Mouse (Mus musculus): Measurements from ENCODE around the gene Slc9a3r2. TPM values are rescaled to one million over a fixed set of nuclear protein-coding genes. Genes with fewer than 3 reads are reported as not detected.

The Slc9a3r2 gene
- 30.0 and 37.4 TPM in 2 replicates for polyA plus RNA-seq (2012; rRNA removed)

- no peak for DNase-seq (ENCODE audit: low read depth, low spot score)
- 1% methylated on average over 37 of the region's 41 CpGs for WGBS
Observed at GRCm38 (mm10) chr17:24650070-24650616, at the start of gene Slc9a3r2. Gene Slc9a3r2, minus strand, starts transcription at chr17:24650327.

GRCm38 (mm10) chr17:24699473-24699872 is 49.3 kb upstream of the Slc9a3r2 start:
- DNase-seq (ENCODE audit: low read depth, low spot score) = peak; percentile 82
- WGBS = 32% methylated on average over 2 of the region's 2 CpGs

GRCm38 (mm10) chr17:24698715-24699114 is 48.6 kb upstream of the Slc9a3r2 start:
- DNase-seq (ENCODE audit: low read depth, low spot score) = no peak
- 28% methylated on average over 9 of the region's 9 CpGs for WGBS

GRCm38 (mm10) chr17:24697985-24698384 is 47.9 kb upstream of the Slc9a3r2 start:
- WGBS = 7% methylated on average over 5 of the region's 5 CpGs
- peak; percentile 59 for DNase-seq (ENCODE audit: low read depth, low spot score)

GRCm38 (mm10) chr17:24696011-24696697 is 46.0 kb upstream of the Slc9a3r2 start, which contains the start of the genes Gfer and Noxo1:
Gene Gfer, minus strand, starts transcription at chr17:24696156.
Gene Noxo1, plus strand, starts transcription at chr17:24696234.
- DNase-seq (ENCODE audit: low read depth, low spot score) = no peak
- under 1% methylated on average over 74 of the region's 76 CpGs for WGBS

GRCm38 (mm10) chr17:24695326-24696010 is 45.3 kb upstream of the Slc9a3r2 start:
- no peak for DNase-seq (ENCODE audit: low read depth, low spot score)
- WGBS = 4% methylated on average over 47 of the region's 51 CpGs

- DNase-seq (ENCODE audit: low read depth, low spot score) = no peak
- WGBS = 87% methylated on average over 5 of the region's 5 CpGs
Observed at GRCm38 (mm10) chr17:24692385-24692784, 42.3 kb upstream of the Slc9a3r2 start.

- 2% methylated on average over 45 of the region's 55 CpGs for WGBS
- DNase-seq (ENCODE audit: low read depth, low spot score) = no peak
Observed at GRCm38 (mm10) chr17:24689251-24690081, 39.3 kb upstream of the Slc9a3r2 start, which contains the start of gene Syngr3. Gene Syngr3, minus strand, starts transcription at chr17:24689955.

GRCm38 (mm10) chr17:24687599-24687998 is 37.5 kb upstream of the Slc9a3r2 start:
- no peak for DNase-seq (ENCODE audit: low read depth, low spot score)
- 26% methylated on average over 23 of the region's 23 CpGs for WGBS

GRCm38 (mm10) chr17:24687146-24687595 is 37.0 kb upstream of the Slc9a3r2 start:
- 1% methylated on average over 25 of the region's 25 CpGs for WGBS
- no peak for DNase-seq (ENCODE audit: low read depth, low spot score)

GRCm38 (mm10) chr17:24686514-24686913 is 36.4 kb upstream of the Slc9a3r2 start:
- no peak for DNase-seq (ENCODE audit: low read depth, low spot score)
- WGBS = 54% methylated on average over 16 of the region's 16 CpGs

- no peak for DNase-seq (ENCODE audit: low read depth, low spot score)
- 50% methylated on average over 24 of the region's 24 CpGs for WGBS
Observed at GRCm38 (mm10) chr17:24677500-24678080, 27.5 kb upstream of the Slc9a3r2 start.

GRCm38 (mm10) chr17:24676877-24677276 is 26.8 kb upstream of the Slc9a3r2 start:
- no peak for DNase-seq (ENCODE audit: low read depth, low spot score)
- WGBS = 90% methylated on average over 5 of the region's 5 CpGs

- no peak for DNase-seq (ENCODE audit: low read depth, low spot score)
- WGBS = 58% methylated on average over 2 of the region's 2 CpGs
Observed at GRCm38 (mm10) chr17:24676187-24676586, 26.1 kb upstream of the Slc9a3r2 start.

GRCm38 (mm10) chr17:24674277-24674676 is 24.1 kb upstream of the Slc9a3r2 start:
- no peak for DNase-seq (ENCODE audit: low read depth, low spot score)
- 79% methylated on average over 7 of the region's 7 CpGs for WGBS

GRCm38 (mm10) chr17:24672141-24672540 is 22.0 kb upstream of the Slc9a3r2 start:
- WGBS = 6% methylated on average over 5 of the region's 5 CpGs
- peak; percentile 84 for DNase-seq (ENCODE audit: low read depth, low spot score)

- 50% methylated on average over 5 of the region's 5 CpGs for WGBS
- no peak for DNase-seq (ENCODE audit: low read depth, low spot score)
Observed at GRCm38 (mm10) chr17:24671346-24671745, 21.2 kb upstream of the Slc9a3r2 start.

GRCm38 (mm10) chr17:24670246-24670844 is 20.2 kb upstream of the Slc9a3r2 start:
- 2% methylated on average over 8 of the region's 8 CpGs for WGBS
- DNase-seq (ENCODE audit: low read depth, low spot score) = no peak

Data from large intestine, adult 2 months (tissue).